Mouse (Mus musculus) small intestine, adult 2 months (tissue): Measurements from ENCODE around the gene Tns3.

Experiments
- CTCF ChIP-seq: fragments of 200-500 bp; IDR thresholded peaks from 2 replicates; pipeline ENCODE4 v1.5.1; 2012; ENCODE audit warnings: low read depth, mild to moderate bottlenecking, control low read depth, inconsistent platforms, low read length, moderate library complexity, mixed read lengths; ENCODE audit not compliant: insufficient replicate concordance, insufficient read length; ENCODE audit errors: extremely low read depth
- POLR2A ChIP-seq: fragments of 200-500 bp; IDR thresholded peaks from 2 replicates; pipeline ENCODE4 v1.6.1; 2012; ENCODE audit warnings: low read depth, mild to moderate bottlenecking, control low read depth, inconsistent platforms, low read length, moderate library complexity

GRCm38 (mm10) chr11:8637469-8638447 lies 26.6 kb downstream of the Tns3 start:
- TF ChIP-seq CTCF (no peak), POLR2A (no peak)
